Mouse (Mus musculus): ENCODE data around the gene Grap. TPM values are rescaled to one million over a fixed set of nuclear protein-coding genes. Genes with fewer than 3 reads are reported as not detected.

Grap gene
- total RNA-seq, 2 experiments from 2014 or later = 3.2 to 4.5 TPM

- no peak for DNase-seq (ENCODE audit: low spot score in 2 of 2)
These were observed 24.6 kb downstream of the Grap start for GRCm38 (mm10) chr11:61677709-61678108.

- no peak for DNase-seq (ENCODE audit: low spot score in 2 of 2)
These were observed 26.2 kb downstream of the Grap start for GRCm38 (mm10) chr11:61679091-61679866.

- no peak for DNase-seq (ENCODE audit: low spot score in 2 of 2)
These were observed 31.1 kb downstream of the Grap start, which contains the start of gene Fam83g for GRCm38 (mm10) chr11:61683907-61684731. TSS of gene Fam83g (plus strand) at chr11:61684091.

- DNase-seq (ENCODE audit: low spot score in 2 of 2) = no peak
These were observed 32.2 kb downstream of the Grap start for GRCm38 (mm10) chr11:61685119-61685725.

GRCm38 (mm10) chr11:61686141-61686540 is 33.1 kb downstream of the Grap start:
- DNase-seq (ENCODE audit: low spot score in 2 of 2) = no peak

GRCm38 (mm10) chr11:61686906-61687453 is 33.9 kb downstream of the Grap start:
- no peak for DNase-seq (ENCODE audit: low spot score in 2 of 2)

GRCm38 (mm10) chr11:61687595-61687994 is 34.5 kb downstream of the Grap start:
- no peak for DNase-seq (ENCODE audit: low spot score in 2 of 2)

- no peak for DNase-seq (ENCODE audit: low spot score in 2 of 2)
These were observed 39.9 kb downstream of the Grap start for GRCm38 (mm10) chr11:61692996-61693395.

GRCm38 (mm10) chr11:61698852-61699251 is 45.8 kb downstream of the Grap start:
- no peak for DNase-seq (ENCODE audit: low spot score in 2 of 2)

- no peak for DNase-seq (ENCODE audit: low spot score in 2 of 2)
These were observed 46.4 kb downstream of the Grap start for GRCm38 (mm10) chr11:61699460-61699859.

- DNase-seq (ENCODE audit: low spot score in 2 of 2) = no peak
These were observed 46.9 kb downstream of the Grap start for GRCm38 (mm10) chr11:61699933-61700332.

- no peak for DNase-seq (ENCODE audit: low spot score in 2 of 2)
These were observed 48.6 kb downstream of the Grap start for GRCm38 (mm10) chr11:61701696-61702095.

- DNase-seq (ENCODE audit: low spot score in 2 of 2) = no peak
These were observed 49.4 kb downstream of the Grap start for GRCm38 (mm10) chr11:61702494-61702893.

- DNase-seq (ENCODE audit: low spot score in 2 of 2) = no peak
These were observed 52.5 kb downstream of the Grap start for GRCm38 (mm10) chr11:61705581-61705980.

- no peak for DNase-seq (ENCODE audit: low spot score in 2 of 2)
These were observed 53.2 kb downstream of the Grap start for GRCm38 (mm10) chr11:61706232-61706631.

- no peak for DNase-seq (ENCODE audit: low spot score in 2 of 2)
These were observed 55.9 kb downstream of the Grap start for GRCm38 (mm10) chr11:61708928-61709327.

- DNase-seq (ENCODE audit: low spot score in 2 of 2) = no peak
These were observed 60.2 kb downstream of the Grap start for GRCm38 (mm10) chr11:61713157-61713855.

GRCm38 (mm10) chr11:61714346-61715117 is 61.5 kb downstream of the Grap start:
- peak; percentile 75 to 78 for DNase-seq (ENCODE audit: low spot score in 2 of 2)

GRCm38 (mm10) chr11:61715130-61715529 is 62.1 kb downstream of the Grap start:
- DNase-seq (ENCODE audit: low spot score in 2 of 2) = no peak

GRCm38 (mm10) chr11:61717990-61718389 is 64.9 kb downstream of the Grap start:
- no peak for DNase-seq (ENCODE audit: low spot score in 2 of 2)

All from left cerebral cortex, adult 18-20 months (tissue).